Mouse (Mus musculus) hindbrain, embryonic 13.5 days (tissue): ENCODE results near the gene Catsperg1. TPM values are rescaled to one million over a fixed set of nuclear protein-coding genes. Genes with fewer than 3 reads are reported as not detected.

Experiments
- ATAC-seq: fragments of 200-750 bp; cut with Nextera tagmentation; 2 replicates; pipeline ENCODE4 v1.8.0; 2017; ENCODE audit warnings: moderate TSS enrichment; ENCODE audit not compliant: low FRiP score
- H3K27ac ChIP-seq: fragments of 300-500 bp; sonication (generic); 2 replicates; pipeline ENCODE4 v1.5.1; 2015; ENCODE audit warnings: inconsistent platforms, mild to moderate bottlenecking, moderate library complexity
- H3K27me3 ChIP-seq: fragments of 300-500 bp; sonication (generic); 2 replicates; pipeline ENCODE4 v1.6.1; 2015; ENCODE audit warnings: mild to moderate bottlenecking, inconsistent platforms
- H3K36me3 ChIP-seq: fragments of 300-500 bp; sonication (generic); 2 replicates; pipeline ENCODE4 v1.6.1; 2015; ENCODE audit warnings: mild to moderate bottlenecking, inconsistent platforms
- H3K4me1 ChIP-seq: fragments of 300-500 bp; sonication (generic); replicated peaks from 2 replicates; pipeline ENCODE4 v1.6.1; 2015; ENCODE audit warnings: inconsistent platforms
- H3K4me2 ChIP-seq: fragments of 300-500 bp; sonication (generic); 2 replicates; pipeline ENCODE4 v1.6.1; 2015; ENCODE audit warnings: inconsistent platforms, mild to moderate bottlenecking, moderate library complexity
- H3K4me3 ChIP-seq: fragments of 300-500 bp; sonication (generic); 2 replicates; pipeline ENCODE4 v1.5.1; 2015; ENCODE audit warnings: mild to moderate bottlenecking, inconsistent platforms
- H3K9ac ChIP-seq: fragments of 300-500 bp; sonication (generic); 2 replicates; pipeline ENCODE4 v1.6.1; 2015; ENCODE audit warnings: mild to moderate bottlenecking, inconsistent platforms
- H3K9me3 ChIP-seq: fragments of 300-500 bp; sonication (generic); 2 replicates; pipeline ENCODE4 v1.6.1; 2016; ENCODE audit warnings: inconsistent platforms
- WGBS: fragments of 180-500 bp; shearing (Covaris S2); methylation state at CpG from one replicate; pipeline ENCODE4 v1.1.7; 2015; 5-methylcytosine and 5-hydroxymethylcytosine counted together
- polyA plus RNA-seq: library from polyadenylated mRNA; unstranded; fragments of >200 nt; fragmentation: Nextera tagmentation; extraction: Ambion mirVana; gene quantifications from 2 replicates; pipeline ENCODE4 v1.2.1, GENCODE M21; 2015

Catsperg1 gene
- polyA plus RNA-seq, 1 experiment from 2014 or later, result 3.6 TPM

GRCm38 (mm10) chr7:29180077-29180853 lies 33.6 kb downstream of the Catsperg1 start, which contains the start of gene Psmd8:
Psmd8 (minus strand) TSS chr7:29180701.
- Histone ChIP-seq H3K27ac (peak within 1 kb of the TSS; percentile 77), H3K27me3 (peaks cover 5% of the 10 kb centered on the region), H3K4me3 (peak within 1 kb of the TSS; percentile 71), H3K9ac (peak within 1 kb of the TSS; percentile 81), H3K9me3 (no peaks in the 10 kb centered on the region), H3K4me2 (peak within 1 kb of the TSS; percentile 89), H3K4me1 (peaks cover 27% of the 10 kb centered on the region), H3K36me3 (peaks cover 19% of the 10 kb centered on the region)
- peak; percentile 95 for ATAC-seq
- WGBS, result under 1% methylated on average over 62 of the region's 62 CpGs

DNA sequence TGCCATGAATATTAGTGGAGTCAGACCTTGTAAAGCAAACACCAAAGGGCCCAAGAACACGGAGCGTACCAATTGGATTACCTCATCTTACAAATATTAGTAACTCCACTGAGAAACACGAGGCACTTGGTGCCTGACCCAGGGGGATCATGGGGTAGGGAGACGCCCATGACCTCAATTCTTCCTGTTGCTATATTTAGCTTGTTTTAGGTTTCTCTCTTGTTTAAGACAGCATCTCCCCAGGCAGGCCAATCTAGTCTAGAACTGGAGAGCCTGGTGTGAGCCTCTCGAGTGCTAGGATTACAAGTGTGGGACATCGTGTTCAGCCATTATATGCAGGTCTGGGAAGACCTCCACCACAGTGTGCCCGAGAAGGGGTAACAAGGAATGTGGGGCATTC lies 34.5 kb downstream of the Catsperg1 start:
- H3K9ac ChIP-seq, result peak overlapping the region; percentile 81
- peaks cover 14% of the 10 kb centered on the region for H3K27me3 ChIP-seq
- no peak overlapping the region for H3K27ac ChIP-seq
- H3K4me3 ChIP-seq, result peak overlapping the region; percentile 71
- peaks cover 29% of the 10 kb centered on the region for H3K36me3 ChIP-seq
- H3K4me2 ChIP-seq, result peak overlapping the region; percentile 89
- peaks cover 27% of the 10 kb centered on the region for H3K4me1 ChIP-seq
- H3K9me3 ChIP-seq, result no peaks in the 10 kb centered on the region
- 61% methylated on average over 7 of the region's 7 CpGs for WGBS
- no peak for ATAC-seq

DNA sequence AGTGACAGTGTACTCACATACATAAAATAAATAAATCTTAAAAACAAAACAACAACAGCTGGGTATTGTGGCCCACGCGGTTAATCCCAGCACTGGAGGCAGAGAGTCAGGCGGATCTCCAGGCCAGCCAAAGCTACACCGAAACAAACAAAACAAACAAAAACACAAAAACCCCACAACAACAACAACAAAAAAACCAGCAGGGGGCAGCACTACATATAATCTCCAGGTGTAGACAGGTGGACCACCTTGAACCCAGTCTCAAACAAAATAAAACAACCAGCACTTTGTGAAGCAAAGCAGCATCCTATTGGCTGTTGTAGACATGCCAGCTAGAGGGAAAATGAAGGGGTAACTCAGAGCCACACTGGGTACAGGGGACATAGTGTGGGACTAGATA lies 35.7 kb downstream of the Catsperg1 start:
- no peak overlapping the region for H3K9ac ChIP-seq
- H3K4me1 ChIP-seq, result peaks cover 27% of the 10 kb centered on the region
- no peak for ATAC-seq
- 0 out of 2 replicates have a peak overlapping the region, but pooled peaks have one; percentile 89 for H3K4me2 ChIP-seq
- WGBS, result 90% methylated on average over 4 of the region's 4 CpGs
- H3K4me3 ChIP-seq, result 0 out of 2 replicates have a peak overlapping the region, but pooled peaks have one; percentile 0
- peaks cover 27% of the 10 kb centered on the region for H3K27me3 ChIP-seq
- no peak overlapping the region for H3K27ac ChIP-seq
- H3K36me3 ChIP-seq, result peaks cover 41% of the 10 kb centered on the region
- no peaks in the 10 kb centered on the region for H3K9me3 ChIP-seq

DNA sequence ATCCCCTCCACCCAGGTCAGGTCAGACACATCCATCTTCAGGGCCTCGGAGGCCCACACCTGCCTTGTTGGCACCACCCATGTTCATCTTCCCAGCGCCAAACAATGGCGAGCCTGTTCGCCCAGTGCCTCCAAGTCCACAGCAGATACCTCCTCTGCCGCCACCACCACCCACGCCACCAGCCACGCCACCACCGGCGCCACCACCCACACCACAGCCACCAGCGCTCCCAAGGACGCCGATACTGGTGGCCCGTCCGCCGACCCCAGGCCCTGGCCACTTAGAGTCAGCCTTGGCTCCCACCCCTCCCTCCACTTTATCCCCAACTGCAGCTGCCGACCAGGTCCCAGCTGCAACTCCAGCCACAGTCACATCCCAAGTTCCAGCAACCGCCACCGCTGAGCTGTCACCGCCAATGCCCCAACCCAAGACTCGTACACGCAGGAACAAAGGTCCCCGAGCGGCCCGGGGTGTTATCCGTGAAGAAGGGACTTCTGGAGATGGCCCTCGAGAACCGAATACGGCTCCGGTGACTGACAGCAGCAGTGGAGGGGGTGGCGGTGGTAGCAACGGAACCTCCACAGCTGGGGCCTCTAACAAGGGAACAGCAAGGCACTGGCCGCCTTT lies 41.3 kb downstream of the Catsperg1 start:
- Histone ChIP-seq H3K27ac (no peak overlapping the region), H3K9me3 (no peaks in the 10 kb centered on the region), H3K4me2 (no peak overlapping the region), H3K4me3 (no peak overlapping the region; the same call in 1 of the 2 replicates), H3K4me1 (peaks cover 43% of the 10 kb centered on the region), H3K9ac (0 out of 2 replicates have a peak overlapping the region, but pooled peaks have one; percentile 51), H3K27me3 (peaks cover 61% of the 10 kb centered on the region), H3K36me3 (peaks cover 49% of the 10 kb centered on the region)
- ATAC-seq, result no peak
- WGBS, result 23% methylated on average over 24 of the region's 32 CpGs

DNA sequence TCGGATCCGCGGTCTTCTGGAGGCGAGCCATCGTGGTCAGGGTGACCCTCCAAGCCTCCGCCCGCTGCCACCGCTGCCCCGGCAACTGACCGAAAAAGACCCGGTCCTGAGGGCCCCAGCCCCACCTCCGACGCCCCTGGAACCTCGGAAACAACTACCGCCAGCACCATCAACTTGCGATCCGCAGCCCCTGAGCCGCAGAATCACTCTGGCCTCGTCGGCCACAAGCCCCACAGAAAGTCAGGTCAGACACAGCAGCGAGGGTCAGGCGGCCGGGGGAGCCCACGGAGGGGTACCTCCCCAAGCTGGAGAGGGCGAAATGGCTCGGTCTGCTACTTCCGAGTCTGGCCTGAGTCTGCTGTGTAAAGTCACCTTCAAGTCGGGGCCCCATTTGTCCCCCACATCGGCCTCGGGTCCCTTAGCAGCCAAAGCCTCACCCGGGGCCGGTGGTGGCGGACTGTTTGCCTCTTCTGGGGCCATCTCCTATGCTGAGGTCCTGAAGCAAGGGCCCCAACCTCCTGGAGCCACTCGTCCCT lies 42.2 kb downstream of the Catsperg1 start:
- 6% methylated on average over 33 of the region's 34 CpGs for WGBS
- peaks cover 66% of the 10 kb centered on the region for H3K27me3 ChIP-seq
- H3K36me3 ChIP-seq, result peaks cover 44% of the 10 kb centered on the region
- no peak for ATAC-seq
- no peaks in the 10 kb centered on the region for H3K9me3 ChIP-seq
- H3K4me3 ChIP-seq, result peak overlapping the region; percentile 71
- peaks cover 47% of the 10 kb centered on the region for H3K4me1 ChIP-seq
- peak overlapping the region; percentile 73 for H3K4me2 ChIP-seq
- H3K27ac ChIP-seq, result no peak overlapping the region
- peak overlapping the region; percentile 51; the same call in 1 of the 2 replicates for H3K9ac ChIP-seq

DNA sequence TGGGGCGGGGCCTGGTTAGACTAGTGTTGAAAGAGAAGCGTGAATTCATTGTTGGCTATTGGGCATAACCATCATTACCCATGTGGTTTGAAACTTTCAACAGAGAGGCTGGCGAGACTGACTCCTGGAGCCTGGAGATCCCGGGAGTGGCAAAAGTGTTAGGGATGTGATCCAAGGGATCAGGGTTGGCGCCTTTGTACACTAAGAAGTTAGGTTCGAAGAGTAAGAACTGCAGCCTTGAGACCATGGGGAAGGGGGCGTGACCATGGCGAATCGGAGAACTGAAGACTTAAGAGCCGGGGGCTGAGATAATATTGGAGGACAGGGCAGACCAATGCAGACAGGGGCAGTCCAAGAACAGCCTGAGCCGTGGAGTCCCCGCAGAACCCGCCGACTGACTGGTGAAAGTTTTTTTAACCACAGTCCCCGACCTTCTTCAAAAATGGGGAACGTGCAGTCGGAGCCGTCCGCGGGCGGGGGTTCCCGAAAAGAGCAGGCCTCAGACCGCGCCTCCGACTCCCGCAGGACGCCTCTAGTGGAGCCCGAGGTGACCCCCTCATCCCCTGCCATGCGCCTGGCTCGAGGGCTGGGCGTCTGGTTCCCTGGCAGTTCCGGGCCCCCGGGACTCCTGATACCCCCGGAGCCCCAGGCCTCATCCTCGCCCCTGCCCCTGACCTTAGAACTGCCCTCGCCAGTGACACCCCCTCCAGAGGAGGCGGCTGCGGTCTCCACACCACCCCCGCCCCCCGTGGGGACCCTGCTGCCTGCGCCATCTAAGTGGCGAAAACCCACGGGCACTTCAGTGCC lies 42.9 kb downstream of the Catsperg1 start:
- H3K9ac ChIP-seq, result peak overlapping the region; percentile 51; the same call in 1 of the 2 replicates
- H3K4me1 ChIP-seq, result peaks cover 47% of the 10 kb centered on the region
- H3K9me3 ChIP-seq, result no peaks in the 10 kb centered on the region
- WGBS, result 1% methylated on average over 43 of the region's 43 CpGs
- no peak overlapping the region for H3K27ac ChIP-seq
- no peak for ATAC-seq
- peaks cover 70% of the 10 kb centered on the region for H3K27me3 ChIP-seq
- H3K4me3 ChIP-seq, result peak overlapping the region; percentile 71
- peaks cover 42% of the 10 kb centered on the region for H3K36me3 ChIP-seq
- peak overlapping the region; percentile 73 for H3K4me2 ChIP-seq

DNA sequence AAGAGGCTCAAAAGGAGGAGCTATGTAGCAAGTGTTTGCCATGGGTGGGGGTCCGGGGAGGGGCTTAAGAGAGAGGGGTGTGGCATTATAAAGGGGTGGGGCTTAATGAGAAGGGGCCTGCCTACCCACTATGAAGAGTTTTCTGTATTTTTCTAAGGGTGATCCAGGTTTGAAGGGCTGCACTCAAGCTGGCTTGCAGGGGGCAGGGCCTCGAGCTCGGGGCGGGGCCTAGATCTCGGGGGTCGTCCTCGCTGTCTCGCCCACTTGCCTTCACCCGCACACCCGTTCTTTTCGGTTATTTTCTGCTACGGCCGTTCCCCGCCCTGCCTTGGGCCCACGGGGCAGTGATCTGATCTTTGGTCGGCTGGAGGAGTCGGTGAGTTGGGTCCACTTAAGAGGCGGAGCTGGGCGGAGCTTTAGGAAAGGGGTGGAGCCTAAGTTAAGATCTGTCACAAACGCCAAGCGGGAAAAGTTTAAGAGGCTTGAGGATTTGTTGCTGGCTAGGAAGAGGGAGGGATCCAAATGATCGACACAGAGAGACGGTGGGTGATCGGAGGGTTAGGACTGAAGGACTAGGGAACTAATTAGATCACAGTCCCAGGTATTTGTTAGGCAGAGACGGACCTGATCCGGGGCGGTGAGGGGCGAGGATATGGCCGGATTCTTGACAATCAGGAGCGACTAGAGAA lies 43.6 kb downstream of the Catsperg1 start, which contains the start of the genes Ggn and Spred3:
Gene Ggn (plus strand): TSS at position 145 of the 689 bp plus-strand sequence.
Gene Spred3 (minus strand): TSS at position 346 of the 689 bp plus-strand sequence.
- Histone ChIP-seq H3K4me1 (peaks cover 47% of the 10 kb centered on the region), H3K4me2 (peak within 1 kb of the TSS; percentile 73), H3K4me3 (peak within 1 kb of the TSS; percentile 71), H3K9me3 (no peaks in the 10 kb centered on the region), H3K9ac (peak within 1 kb of the TSS; percentile 80), H3K27ac (peak within 1 kb of the TSS; percentile 89), H3K27me3 (peaks cover 64% of the 10 kb centered on the region), H3K36me3 (peaks cover 37% of the 10 kb centered on the region)
- WGBS, result under 1% methylated on average over 30 of the region's 30 CpGs
- peak; percentile 50 for ATAC-seq

- peak overlapping the region; percentile 71 for H3K4me3 ChIP-seq
- peaks cover 57% of the 10 kb centered on the region for H3K27me3 ChIP-seq
- peak; percentile 80 for ATAC-seq
- WGBS, result under 1% methylated on average over 31 of the region's 39 CpGs
- H3K9me3 ChIP-seq, result no peaks in the 10 kb centered on the region
- H3K4me1 ChIP-seq, result peaks cover 47% of the 10 kb centered on the region
- peaks cover 29% of the 10 kb centered on the region for H3K36me3 ChIP-seq
- peak overlapping the region; percentile 89 for H3K27ac ChIP-seq
- H3K4me2 ChIP-seq, result peak overlapping the region; percentile 73
- peak overlapping the region; percentile 80 for H3K9ac ChIP-seq
These were observed 44.4 kb downstream of the Catsperg1 start for GRCm38 (mm10) chr7:29169231-29170065.

GRCm38 (mm10) chr7:29168791-29169230 lies 45.0 kb downstream of the Catsperg1 start:
- Histone ChIP-seq H3K36me3 (peaks cover 25% of the 10 kb centered on the region), H3K4me2 (peak overlapping the region; percentile 73), H3K4me3 (peak overlapping the region; percentile 71), H3K27me3 (peaks cover 50% of the 10 kb centered on the region), H3K27ac (peak overlapping the region; percentile 89), H3K9ac (peak overlapping the region; percentile 80), H3K9me3 (no peaks in the 10 kb centered on the region), H3K4me1 (peaks cover 47% of the 10 kb centered on the region)
- under 1% methylated on average over 14 of the region's 14 CpGs for WGBS
- peak; percentile 36 for ATAC-seq

GRCm38 (mm10) chr7:29168121-29168695 lies 45.6 kb downstream of the Catsperg1 start:
- peak overlapping the region; percentile 89 for H3K27ac ChIP-seq
- H3K27me3 ChIP-seq, result peaks cover 44% of the 10 kb centered on the region
- peaks cover 20% of the 10 kb centered on the region for H3K36me3 ChIP-seq
- no peak for ATAC-seq
- peak overlapping the region; percentile 80 for H3K9ac ChIP-seq
- peaks cover 47% of the 10 kb centered on the region for H3K4me1 ChIP-seq
- H3K9me3 ChIP-seq, result no peaks in the 10 kb centered on the region
- H3K4me2 ChIP-seq, result peak overlapping the region; percentile 73
- H3K4me3 ChIP-seq, result peak overlapping the region; percentile 71
- WGBS, result 3% methylated on average over 10 of the region's 10 CpGs
